Mouse (Mus musculus) neutrophil, adult 5-6 weeks (primary cell): ENCODE measurements around the gene Ttc33. TPM values are rescaled to one million over a fixed set of nuclear protein-coding genes. Genes with fewer than 3 reads are reported as not detected.

Experiments
- total RNA-seq: library from RNA; stranded (forward); fragments of 200-1000 nt; gene quantifications from 2 replicates; pipeline ENCODE4 v1.2.3, GENCODE M21; 2017

Gene Ttc33
- total RNA-seq, 1 experiment from 2014 or later: 49.3 TPM

Other genes starting within 250 kb of the Ttc33 start
- gene C7, start 121.8 kb upstream of the Ttc33 start, total RNA-seq: not detected in 2 replicates
- gene Card6, start 77.0 kb upstream of the Ttc33 start, total RNA-seq: 52.0 and 68.9 TPM in 2 replicates
- 499 and 563 TPM in 2 replicates for gene Rpl37, start 68.9 kb upstream of the Ttc33 start, total RNA-seq
- gene Prkaa1, start 41.7 kb upstream of the Ttc33 start, total RNA-seq: 37.2 and 38.1 TPM in 2 replicates
- 8.6 and 9.0 TPM in 2 replicates for gene Ptger4, start 58.7 kb downstream of the Ttc33 start, total RNA-seq